Mouse (Mus musculus) forebrain, postnatal 0 days (tissue): Measurements from ENCODE around the gene Arl15. TPM values are rescaled to one million over a fixed set of nuclear protein-coding genes. Genes with fewer than 3 reads are reported as not detected.

Experiments used
- ATAC-seq: fragments of 200-750 bp; cut with Nextera tagmentation; 2 replicates; pipeline ENCODE4 v1.8.0; 2017; ENCODE audit warnings: mild to moderate bottlenecking, moderate library complexity
- DNase-seq: peaks from one replicate; pipeline ENCODE4 v3.0.0-alpha.2; 2015
- H3K27ac ChIP-seq: fragments of 300-500 bp; sonication (generic); 2 replicates; pipeline ENCODE4 v1.5.1; 2014; ENCODE audit warnings: low read depth, mild to moderate bottlenecking, antibody characterized with exemption, low read length, moderate library complexity, mixed read lengths
- H3K27me3 ChIP-seq: fragments of 300-500 bp; sonication (generic); 2 replicates; pipeline ENCODE4 v1.6.1; 2014; ENCODE audit warnings: mild to moderate bottlenecking, low read length, mixed read lengths; ENCODE audit not compliant: insufficient read depth
- H3K36me3 ChIP-seq: fragments of 300-500 bp; sonication (generic); 2 replicates; pipeline ENCODE4 v1.6.1; 2014; ENCODE audit warnings: mild to moderate bottlenecking, moderate library complexity; ENCODE audit not compliant: insufficient read depth
- H3K4me1 ChIP-seq: fragments of 300-500 bp; sonication (generic); 2 replicates; pipeline ENCODE4 v1.6.1; 2014; ENCODE audit warnings: antibody characterized with exemption; ENCODE audit not compliant: insufficient read depth
- H3K4me2 ChIP-seq: fragments of 300-500 bp; sonication (generic); 2 replicates; pipeline ENCODE4 v1.6.1; 2014; ENCODE audit warnings: low read depth, mild to moderate bottlenecking, moderate library complexity
- H3K4me3 ChIP-seq: fragments of 300-500 bp; sonication (generic); 2 replicates; pipeline ENCODE4 v1.5.1; 2014; ENCODE audit warnings: low read depth, low read length, mixed read lengths
- H3K9ac ChIP-seq: fragments of 300-500 bp; sonication (generic); 2 replicates; pipeline ENCODE4 v1.6.1; 2014; ENCODE audit warnings: mild to moderate bottlenecking
- H3K9me3 ChIP-seq: fragments of 300-500 bp; sonication (generic); 2 replicates; pipeline ENCODE4 v1.6.1; 2016; ENCODE audit warnings: low read length
- CTCF ChIP-seq: sonication (generic); IDR thresholded peaks from 2 replicates; pipeline ENCODE4 v1.5.1; 2016; ENCODE audit warnings: antibody characterized with exemption, control low read depth, low read depth
- WGBS: fragments of 180-500 bp; shearing (Covaris S2); extraction: QIAGEN DNeasy Blood & Tissue Kit; methylation state at CpG from one replicate; pipeline ENCODE4 v1.1.7; 2014; 5-methylcytosine and 5-hydroxymethylcytosine counted together
- polyA plus RNA-seq: library from polyadenylated mRNA; unstranded; fragments of >200 nt; fragmentation: Nextera tagmentation; extraction: Ambion mirVana; gene quantifications from 2 replicates; pipeline ENCODE4 v1.2.1, GENCODE M21; 2015
- total RNA-seq: library from RNA; depleted of rRNA; stranded (reverse); fragments of >200 nt; gene quantifications from 2 replicates; pipeline ENCODE4 v1.2.3, GENCODE M21; 2014

Gene Arl15
- total and polyA plus RNA-seq, 2 experiments from 2014 or later, result 18.5 to 44.0 TPM

- Histone ChIP-seq H3K4me3 (no peak overlapping the region), H3K36me3 (no peaks in the 10 kb centered on the region), H3K9me3 (no peaks in the 10 kb centered on the region), H3K4me1 (no peaks in the 10 kb centered on the region), H3K27ac (no peak overlapping the region), H3K9ac (no peak overlapping the region), H3K4me2 (no peak overlapping the region), H3K27me3 (no peaks in the 10 kb centered on the region)
- no peak for ATAC-seq
- no peak for DNase-seq
- no peak for TF ChIP-seq CTCF
- 81% methylated on average over 6 of the region's 6 CpGs for WGBS
Observed at GRCm38 (mm10) chr13:113950131-113950530, 155.8 kb downstream of the Arl15 start.

DNA sequence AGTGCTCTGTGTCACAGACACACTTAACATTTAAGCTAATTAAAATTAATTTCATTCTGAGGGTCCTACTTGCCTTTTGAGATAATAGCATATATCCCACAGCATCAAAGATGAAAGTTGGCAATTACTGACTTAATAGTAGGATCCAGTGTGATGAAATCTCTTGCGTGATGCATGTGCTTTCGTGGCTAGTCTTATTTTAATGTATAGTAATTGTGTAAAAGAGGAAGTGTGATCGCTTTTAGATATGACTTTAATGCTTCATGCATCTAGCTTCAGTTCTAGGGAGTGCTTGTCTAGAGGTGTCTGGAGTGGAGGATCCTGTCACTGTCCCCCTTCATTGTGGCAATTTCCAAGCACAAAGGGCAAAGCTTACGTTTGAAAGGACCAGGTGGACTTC is 163.1 kb downstream of the Arl15 start:
- 85% methylated on average over 4 of the region's 4 CpGs for WGBS
- ATAC-seq, result no peak

GRCm38 (mm10) chr13:113964945-113965344 is 170.6 kb downstream of the Arl15 start:
- Histone ChIP-seq H3K9ac (no peak overlapping the region), H3K27me3 (no peaks in the 10 kb centered on the region), H3K4me2 (no peak overlapping the region), H3K4me1 (no peaks in the 10 kb centered on the region), H3K4me3 (no peak overlapping the region), H3K9me3 (no peaks in the 10 kb centered on the region), H3K27ac (no peak overlapping the region), H3K36me3 (no peaks in the 10 kb centered on the region; the same call in 1 of the 2 replicates)
- TF ChIP-seq CTCF, result no peak
- no peak for DNase-seq
- no peak for ATAC-seq
- 83% methylated on average over 9 of the region's 9 CpGs for WGBS

More for the DNA sequence above, 163.1 kb downstream of the Arl15 start:
- TF ChIP-seq CTCF, result no peak
- Histone ChIP-seq H3K36me3 (no peaks in the 10 kb centered on the region), H3K27me3 (no peaks in the 10 kb centered on the region), H3K27ac (no peak overlapping the region), H3K4me1 (no peaks in the 10 kb centered on the region), H3K4me2 (no peak overlapping the region), H3K4me3 (no peak overlapping the region), H3K9me3 (no peaks in the 10 kb centered on the region), H3K9ac (no peak overlapping the region)
- DNase-seq, result no peak

- H3K9me3 ChIP-seq, result no peaks in the 10 kb centered on the region
- no peak for TF ChIP-seq CTCF
- no peak overlapping the region for H3K27ac ChIP-seq
- H3K4me3 ChIP-seq, result no peak overlapping the region
- ATAC-seq, result no peak
- WGBS, result 45% methylated on average over 5 of the region's 5 CpGs
- H3K36me3 ChIP-seq, result no peaks in the 10 kb centered on the region; the same call in 1 of the 2 replicates
- H3K27me3 ChIP-seq, result no peaks in the 10 kb centered on the region
- H3K4me1 ChIP-seq, result peaks cover 2% of the 10 kb centered on the region; the same call in 1 of the 2 replicates
- no peak overlapping the region for H3K4me2 ChIP-seq
- no peak overlapping the region for H3K9ac ChIP-seq
- no peak for DNase-seq
Observed at GRCm38 (mm10) chr13:113970706-113971105, 176.4 kb downstream of the Arl15 start.

DNA sequence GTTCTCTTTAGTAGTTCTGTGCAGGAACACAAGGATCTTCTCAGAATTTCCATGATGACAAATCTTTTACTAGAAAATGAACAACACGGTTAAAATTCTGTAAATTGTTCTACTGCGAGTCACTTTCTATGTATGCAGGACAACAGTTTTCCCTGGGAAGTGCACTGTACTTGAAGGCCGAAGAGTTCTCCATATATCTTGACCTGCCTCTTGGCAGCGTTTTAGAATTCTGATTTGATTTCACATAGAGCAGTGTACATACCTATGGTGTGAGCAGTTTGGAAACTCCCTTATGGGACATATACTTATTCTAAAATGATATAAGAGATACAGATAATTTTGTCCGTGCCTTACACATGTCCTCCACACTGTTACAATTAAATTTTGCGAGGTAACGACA is 178.1 kb downstream of the Arl15 start:
- Histone ChIP-seq H3K4me2 (no peak overlapping the region), H3K9me3 (no peaks in the 10 kb centered on the region), H3K4me1 (peaks cover 4% of the 10 kb centered on the region; the same call in 1 of the 2 replicates), H3K4me3 (no peak overlapping the region), H3K27me3 (no peaks in the 10 kb centered on the region), H3K27ac (no peak overlapping the region), H3K36me3 (no peaks in the 10 kb centered on the region; the same call in 1 of the 2 replicates), H3K9ac (no peak overlapping the region)
- ATAC-seq (no peak), DNase-seq (no peak)
- TF ChIP-seq CTCF, result no peak
- 92% methylated on average over 7 of the region's 7 CpGs for WGBS

GRCm38 (mm10) chr13:113974866-113975265 is 180.6 kb downstream of the Arl15 start:
- no peaks in the 10 kb centered on the region for H3K27me3 ChIP-seq
- H3K9ac ChIP-seq, result no peak overlapping the region
- ATAC-seq, result no peak
- H3K36me3 ChIP-seq, result no peaks in the 10 kb centered on the region
- H3K4me3 ChIP-seq, result no peak overlapping the region
- H3K27ac ChIP-seq, result no peak overlapping the region
- H3K4me1 ChIP-seq, result peaks cover 4% of the 10 kb centered on the region; the same call in 1 of the 2 replicates
- TF ChIP-seq CTCF, result no peak
- 42% methylated on average over 1 of the region's 1 CpGs for WGBS
- no peak overlapping the region for H3K4me2 ChIP-seq
- H3K9me3 ChIP-seq, result no peaks in the 10 kb centered on the region
- DNase-seq, result no peak

DNA sequence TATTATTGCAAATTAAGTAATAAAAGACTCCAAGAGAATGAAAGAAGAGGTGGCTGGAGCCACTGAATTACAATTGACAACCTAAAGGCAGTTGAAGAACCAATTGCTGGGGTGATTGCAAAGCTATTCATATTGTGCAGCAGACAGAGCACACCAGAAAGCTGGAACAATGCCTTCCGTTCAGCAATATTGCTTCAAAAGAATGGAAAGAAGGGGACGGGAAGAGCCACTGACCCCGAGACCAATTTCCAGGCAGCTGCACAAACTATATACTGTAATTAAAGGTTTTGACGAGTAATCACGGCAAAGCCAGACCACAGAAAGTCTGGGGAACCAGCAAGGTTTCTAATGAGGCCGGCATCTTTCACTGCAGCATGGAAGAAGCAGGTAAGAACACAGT is 181.4 kb downstream of the Arl15 start:
- WGBS, result 14% methylated on average over 6 of the region's 6 CpGs
- Histone ChIP-seq H3K4me2 (no peak overlapping the region), H3K9ac (no peak overlapping the region), H3K4me1 (peaks cover 4% of the 10 kb centered on the region; the same call in 1 of the 2 replicates), H3K9me3 (no peaks in the 10 kb centered on the region), H3K4me3 (no peak overlapping the region), H3K27ac (no peak overlapping the region), H3K36me3 (no peaks in the 10 kb centered on the region), H3K27me3 (no peaks in the 10 kb centered on the region)
- ATAC-seq, result no peak
- DNase-seq, result no peak
- TF ChIP-seq CTCF, result no peak
